Mouse (Mus musculus): ENCODE data around the gene Lrrc71. TPM values are rescaled to one million over a fixed set of nuclear protein-coding genes. Genes with fewer than 3 reads are reported as not detected.
A peak's percentile ranks its signal among the peaks of the same experiment; 100 is the strongest.

Gene Lrrc71
- polyA plus RNA-seq, 1 experiment from 2014 or later = 0.71 TPM

DNA sequence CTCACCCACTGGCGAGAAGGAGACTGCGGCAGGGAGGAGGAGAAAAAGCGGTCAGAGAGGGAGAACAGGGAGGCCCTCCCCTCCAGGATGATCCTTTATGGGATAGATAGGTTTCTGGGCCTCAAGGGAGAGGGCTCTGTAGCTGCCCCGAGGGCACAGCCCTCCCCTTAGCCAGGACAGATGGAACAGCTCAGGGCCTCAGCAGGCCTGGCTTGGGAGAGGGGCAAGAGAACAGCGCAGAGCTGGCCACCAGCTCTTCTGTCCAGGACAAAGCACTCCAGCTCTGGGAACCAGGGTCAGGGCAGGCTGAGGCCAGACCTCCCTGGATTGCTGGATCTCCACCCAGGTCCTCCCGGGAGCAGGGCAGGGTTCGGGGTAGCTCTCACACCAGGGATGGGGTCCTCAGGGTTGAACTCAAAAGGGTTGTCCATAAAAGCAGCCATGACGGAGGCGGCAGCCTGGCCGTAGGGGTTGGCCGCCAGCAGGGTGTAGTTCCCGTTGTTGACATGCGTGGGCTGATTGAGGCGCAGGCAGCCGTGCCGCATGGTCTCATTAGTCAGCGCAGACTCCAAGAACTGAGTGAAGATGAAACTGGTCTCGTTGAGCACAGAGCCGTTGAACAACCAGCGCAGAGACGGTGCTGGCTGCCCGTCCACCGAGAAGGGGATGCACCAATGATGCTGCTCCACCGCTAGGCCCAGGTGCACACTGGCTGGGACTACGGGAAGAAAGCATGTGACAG lies 35.0 kb upstream of the Lrrc71 start:
- Histone ChIP-seq H3K9me3 (replicated peaks; ENCODE audit: control insufficient read depth, low read length) (no peaks in the 10 kb centered on the region), H3K27me3 (ENCODE audit: control insufficient read depth, insufficient read depth, low read length) (peaks cover 25% of the 10 kb centered on the region), H3K4me2 (ENCODE audit: low read depth, low read length) (no peak overlapping the region), H3K9ac (ENCODE audit: low read length) (no peak overlapping the region), H3K27ac (ENCODE audit: low read length) (no peak overlapping the region), H3K4me3 (ENCODE audit: low read length) (no peak overlapping the region), H3K4me1 (ENCODE audit: control insufficient read depth, insufficient read depth, low read length) (peaks cover 11% of the 10 kb centered on the region), H3K36me3 (ENCODE audit: control insufficient read depth, insufficient read depth) (no peaks in the 10 kb centered on the region)
- 81% methylated on average over 25 of the region's 25 CpGs for WGBS
- ATAC-seq (replicated peaks; ENCODE audit: extremely low read depth, insufficient read depth, low FRiP score) = no peak

DNA sequence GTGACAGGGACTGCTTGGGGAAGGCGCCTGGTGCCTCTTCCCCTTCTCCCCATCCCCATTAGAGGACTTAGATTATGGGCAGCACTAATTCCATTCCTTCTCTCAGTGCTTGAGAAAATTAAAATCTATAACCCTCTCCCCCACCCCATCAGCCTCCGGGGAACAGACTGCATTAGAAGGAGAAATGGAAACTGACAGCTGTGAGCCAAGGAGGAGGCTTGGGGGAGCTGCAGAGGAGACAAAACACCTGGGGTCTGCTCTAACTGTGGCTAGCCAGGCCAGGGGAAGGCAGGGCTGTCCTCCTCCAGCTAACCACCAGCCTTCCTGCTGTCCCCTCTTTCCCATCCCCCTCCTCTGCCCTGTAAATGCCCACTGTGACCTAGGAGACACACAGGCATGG lies 30.7 kb upstream of the Lrrc71 start:
- no peak overlapping the region for H3K9ac ChIP-seq (ENCODE audit: low read length)
- H3K27ac ChIP-seq (ENCODE audit: low read length) = no peak overlapping the region
- H3K4me1 ChIP-seq (ENCODE audit: control insufficient read depth, insufficient read depth, low read length) = peaks cover 5% of the 10 kb centered on the region; the same call in 1 of the 2 replicates
- H3K4me2 ChIP-seq (ENCODE audit: low read depth, low read length) = no peak overlapping the region
- H3K4me3 ChIP-seq (ENCODE audit: low read length) = no peak overlapping the region
- H3K27me3 ChIP-seq (ENCODE audit: control insufficient read depth, insufficient read depth, low read length) = peaks cover 56% of the 10 kb centered on the region
- 33% methylated on average over 2 of the region's 2 CpGs for WGBS
- H3K9me3 ChIP-seq (replicated peaks; ENCODE audit: control insufficient read depth, low read length) = no peaks in the 10 kb centered on the region
- H3K36me3 ChIP-seq (ENCODE audit: control insufficient read depth, insufficient read depth) = no peaks in the 10 kb centered on the region
- ATAC-seq (replicated peaks; ENCODE audit: extremely low read depth, insufficient read depth, low FRiP score) = no peak

DNA sequence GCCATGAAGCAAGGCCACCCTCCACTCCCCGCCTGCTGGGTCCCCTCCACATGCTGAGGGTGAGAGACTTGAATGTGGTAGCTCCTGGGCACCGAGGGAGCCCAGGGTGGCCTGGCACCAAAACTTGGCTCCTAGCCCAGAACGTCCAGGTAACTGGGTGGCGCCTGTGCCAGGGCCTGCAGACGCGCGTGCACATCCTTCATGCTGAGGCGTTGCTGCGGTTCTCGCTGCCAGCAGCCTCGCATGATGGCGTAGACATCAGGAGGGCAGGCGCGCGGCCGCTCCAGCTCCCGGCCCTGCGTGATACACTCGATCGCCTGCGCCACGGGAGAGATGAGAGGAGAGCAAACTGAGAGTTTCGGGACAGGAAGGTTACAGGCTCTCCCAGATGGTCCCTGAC lies 29.9 kb upstream of the Lrrc71 start:
- H3K27ac ChIP-seq (ENCODE audit: low read length) = no peak overlapping the region
- no peak overlapping the region for H3K4me3 ChIP-seq (ENCODE audit: low read length)
- H3K9ac ChIP-seq (ENCODE audit: low read length) = no peak overlapping the region

DNA sequence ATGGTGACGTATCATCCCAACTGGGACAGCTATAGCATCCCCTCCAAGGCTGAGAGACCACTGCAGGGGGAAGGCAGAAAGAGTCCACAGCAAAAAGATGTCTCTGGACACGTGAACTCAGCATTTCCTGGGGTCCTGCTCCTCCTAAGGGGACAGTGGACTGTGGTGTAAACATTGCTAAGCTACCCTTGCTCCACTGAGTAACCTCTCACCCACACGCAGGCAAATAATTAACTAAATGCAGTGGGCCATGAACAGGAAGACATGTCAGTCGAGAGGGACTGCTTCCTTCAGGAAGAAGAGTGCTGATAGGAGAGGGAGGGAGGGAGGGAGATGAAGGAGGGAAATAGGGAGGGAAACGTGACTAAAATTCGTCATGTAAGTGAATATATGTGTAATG lies 22.7 kb upstream of the Lrrc71 start:
- no peak overlapping the region for H3K9ac ChIP-seq (ENCODE audit: low read length)
- no peaks in the 10 kb centered on the region for H3K36me3 ChIP-seq (ENCODE audit: control insufficient read depth, insufficient read depth)
- peaks cover 19% of the 10 kb centered on the region; the same call in 1 of the 2 replicates for H3K27me3 ChIP-seq (ENCODE audit: control insufficient read depth, insufficient read depth, low read length)
- no peak overlapping the region for H3K27ac ChIP-seq (ENCODE audit: low read length)
- no peak overlapping the region for H3K4me2 ChIP-seq (ENCODE audit: low read depth, low read length)
- ATAC-seq (replicated peaks; ENCODE audit: extremely low read depth, insufficient read depth, low FRiP score) = no peak
- 38% methylated on average over 6 of the region's 6 CpGs for WGBS
- no peaks in the 10 kb centered on the region for H3K9me3 ChIP-seq (replicated peaks; ENCODE audit: control insufficient read depth, low read length)
- no peak overlapping the region for H3K4me3 ChIP-seq (ENCODE audit: low read length)
- peaks cover 5% of the 10 kb centered on the region; the same call in 1 of the 2 replicates for H3K4me1 ChIP-seq (ENCODE audit: control insufficient read depth, insufficient read depth, low read length)

More for the DNA sequence above, 29.9 kb upstream of the Lrrc71 start:
- no peak for ATAC-seq (replicated peaks; ENCODE audit: extremely low read depth, insufficient read depth, low FRiP score)
- peaks cover 5% of the 10 kb centered on the region; the same call in 1 of the 2 replicates for H3K4me1 ChIP-seq (ENCODE audit: control insufficient read depth, insufficient read depth, low read length)
- no peaks in the 10 kb centered on the region for H3K9me3 ChIP-seq (replicated peaks; ENCODE audit: control insufficient read depth, low read length)
- H3K27me3 ChIP-seq (ENCODE audit: control insufficient read depth, insufficient read depth, low read length) = peaks cover 55% of the 10 kb centered on the region
- 43% methylated on average over 23 of the region's 23 CpGs for WGBS
- no peak overlapping the region for H3K4me2 ChIP-seq (ENCODE audit: low read depth, low read length)
- H3K36me3 ChIP-seq (ENCODE audit: control insufficient read depth, insufficient read depth) = no peaks in the 10 kb centered on the region

DNA sequence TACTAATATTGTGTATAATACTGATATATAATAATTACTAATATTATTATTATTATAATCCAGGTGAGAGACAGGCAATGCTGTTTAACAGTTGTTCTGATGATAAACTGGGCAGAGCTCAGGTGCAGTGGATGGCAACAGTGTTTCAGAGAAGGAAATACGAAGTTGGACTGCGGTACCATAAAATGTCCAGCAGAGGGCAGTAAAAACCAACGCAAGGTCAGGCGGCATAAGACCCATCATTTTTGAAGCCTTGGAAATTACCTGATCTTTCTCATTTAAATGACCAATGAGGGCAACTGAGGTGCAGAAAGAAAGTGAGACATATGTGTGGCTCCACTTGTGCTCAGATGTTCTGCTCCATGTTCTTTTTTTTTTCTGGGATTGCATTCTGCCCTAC lies 21.9 kb upstream of the Lrrc71 start:
- no peaks in the 10 kb centered on the region for H3K9me3 ChIP-seq (replicated peaks; ENCODE audit: control insufficient read depth, low read length)
- no peak overlapping the region for H3K27ac ChIP-seq (ENCODE audit: low read length)
- H3K27me3 ChIP-seq (ENCODE audit: control insufficient read depth, insufficient read depth, low read length) = peaks cover 11% of the 10 kb centered on the region; the same call in 1 of the 2 replicates
- H3K4me3 ChIP-seq (ENCODE audit: low read length) = no peak overlapping the region
- no peak for ATAC-seq (replicated peaks; ENCODE audit: extremely low read depth, insufficient read depth, low FRiP score)
- no peaks in the 10 kb centered on the region for H3K36me3 ChIP-seq (ENCODE audit: control insufficient read depth, insufficient read depth)
- peaks cover 7% of the 10 kb centered on the region; the same call in 1 of the 2 replicates for H3K4me1 ChIP-seq (ENCODE audit: control insufficient read depth, insufficient read depth, low read length)
- 1% methylated on average over 4 of the region's 4 CpGs for whole genome bisulfite sequencing
- no peak overlapping the region for H3K9ac ChIP-seq (ENCODE audit: low read length)
- no peak overlapping the region for H3K4me2 ChIP-seq (ENCODE audit: low read depth, low read length)

DNA sequence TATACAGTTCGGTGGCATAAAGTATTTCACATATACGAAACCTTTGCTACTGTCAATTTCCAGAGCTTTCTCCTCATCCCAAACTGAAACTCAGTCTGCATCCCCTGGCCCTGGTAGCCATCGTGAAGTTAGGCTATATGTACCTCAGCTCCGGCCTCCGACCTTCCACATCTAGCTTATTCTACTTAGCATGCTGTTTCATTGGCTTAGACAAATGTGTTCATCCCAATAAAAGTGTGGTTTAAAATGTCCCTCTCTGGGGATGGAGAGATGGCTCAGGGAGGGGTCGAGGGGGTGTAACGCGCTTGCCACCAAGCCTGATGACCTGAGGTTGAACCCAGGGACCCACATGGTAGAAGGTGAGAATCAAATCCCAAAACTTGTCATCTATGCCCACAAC lies 21.1 kb upstream of the Lrrc71 start:
- Histone ChIP-seq H3K4me1 (ENCODE audit: control insufficient read depth, insufficient read depth, low read length) (peaks cover 14% of the 10 kb centered on the region), H3K4me3 (ENCODE audit: low read length) (no peak overlapping the region), H3K27me3 (ENCODE audit: control insufficient read depth, insufficient read depth, low read length) (0 out of 2 replicates have a peak, but pooled peaks cover 7% of the 10 kb centered on the region), H3K9ac (ENCODE audit: low read length) (no peak overlapping the region), H3K36me3 (ENCODE audit: control insufficient read depth, insufficient read depth) (no peaks in the 10 kb centered on the region), H3K27ac (ENCODE audit: low read length) (no peak overlapping the region), H3K9me3 (replicated peaks; ENCODE audit: control insufficient read depth, low read length) (no peaks in the 10 kb centered on the region), H3K4me2 (ENCODE audit: low read depth, low read length) (no peak overlapping the region)
- no peak for ATAC-seq (replicated peaks; ENCODE audit: extremely low read depth, insufficient read depth, low FRiP score)
- WGBS = 75% methylated on average over 8 of the region's 8 CpGs

DNA sequence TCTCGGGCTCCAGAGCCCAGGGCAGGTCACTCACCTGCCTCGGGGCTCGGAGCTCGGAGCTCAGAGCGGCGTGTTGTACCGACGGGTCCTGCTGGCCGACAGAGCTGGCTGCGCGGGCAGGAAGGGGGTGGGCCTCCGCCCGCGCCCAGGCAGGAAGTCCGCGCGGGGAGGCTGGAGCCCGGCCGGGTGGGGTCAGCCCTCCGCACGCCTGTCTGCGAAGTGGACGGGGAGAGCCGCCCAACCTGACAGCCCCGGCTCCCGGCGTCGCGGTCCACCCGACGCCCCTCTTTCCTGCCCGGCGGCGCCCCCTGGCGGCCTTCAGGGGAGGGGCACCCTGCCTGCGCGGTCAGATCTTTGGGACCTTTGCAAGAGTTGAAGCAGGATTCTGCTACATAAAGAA lies 20.4 kb upstream of the Lrrc71 start:
- peak; percentile 82 for ATAC-seq (replicated peaks; ENCODE audit: extremely low read depth, insufficient read depth, low FRiP score)
- Histone ChIP-seq H3K9ac (ENCODE audit: low read length) (peak overlapping the region; percentile 65), H3K4me3 (ENCODE audit: low read length) (peak overlapping the region; percentile 59), H3K27me3 (ENCODE audit: control insufficient read depth, insufficient read depth, low read length) (0 out of 2 replicates have a peak, but pooled peaks cover 4% of the 10 kb centered on the region), H3K9me3 (replicated peaks; ENCODE audit: control insufficient read depth, low read length) (no peaks in the 10 kb centered on the region), H3K27ac (ENCODE audit: low read length) (peak overlapping the region; percentile 64), H3K4me2 (ENCODE audit: low read depth, low read length) (peak overlapping the region; percentile 67), H3K4me1 (ENCODE audit: control insufficient read depth, insufficient read depth, low read length) (peaks cover 20% of the 10 kb centered on the region), H3K36me3 (ENCODE audit: control insufficient read depth, insufficient read depth) (no peaks in the 10 kb centered on the region)
- under 1% methylated on average over 36 of the region's 37 CpGs for WGBS

DNA sequence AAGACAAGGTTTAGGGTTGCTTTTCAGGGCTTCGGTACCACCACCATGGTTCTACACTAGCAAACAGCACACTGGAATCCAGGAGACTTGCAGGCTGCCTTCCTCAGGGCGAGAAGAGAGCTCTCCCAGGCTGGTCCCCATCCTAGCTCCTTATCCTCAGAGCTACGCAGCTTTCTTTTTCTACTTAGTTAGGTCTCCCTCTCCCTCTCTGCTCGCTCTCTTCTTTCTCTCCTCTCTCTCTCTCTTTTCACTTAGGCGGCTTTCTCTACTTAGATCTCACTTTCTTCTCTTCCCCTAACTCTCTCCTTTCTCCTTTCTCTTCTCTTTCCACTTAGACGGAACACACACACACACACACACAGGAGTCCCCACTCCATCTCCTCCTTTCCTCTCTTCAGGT lies 20.0 kb upstream of the Lrrc71 start:
- ATAC-seq (replicated peaks; ENCODE audit: extremely low read depth, insufficient read depth, low FRiP score) = no peak
- Histone ChIP-seq H3K27me3 (ENCODE audit: control insufficient read depth, insufficient read depth, low read length) (0 out of 2 replicates have a peak, but pooled peaks cover 4% of the 10 kb centered on the region), H3K4me3 (ENCODE audit: low read length) (peak overlapping the region; percentile 59), H3K27ac (ENCODE audit: low read length) (peak overlapping the region; percentile 64), H3K4me2 (ENCODE audit: low read depth, low read length) (peak overlapping the region; percentile 67), H3K9me3 (replicated peaks; ENCODE audit: control insufficient read depth, low read length) (no peaks in the 10 kb centered on the region), H3K4me1 (ENCODE audit: control insufficient read depth, insufficient read depth, low read length) (peaks cover 23% of the 10 kb centered on the region), H3K36me3 (ENCODE audit: control insufficient read depth, insufficient read depth) (no peaks in the 10 kb centered on the region), H3K9ac (ENCODE audit: low read length) (peak overlapping the region; percentile 65)
- WGBS = 31% methylated on average over 6 of the region's 6 CpGs

DNA sequence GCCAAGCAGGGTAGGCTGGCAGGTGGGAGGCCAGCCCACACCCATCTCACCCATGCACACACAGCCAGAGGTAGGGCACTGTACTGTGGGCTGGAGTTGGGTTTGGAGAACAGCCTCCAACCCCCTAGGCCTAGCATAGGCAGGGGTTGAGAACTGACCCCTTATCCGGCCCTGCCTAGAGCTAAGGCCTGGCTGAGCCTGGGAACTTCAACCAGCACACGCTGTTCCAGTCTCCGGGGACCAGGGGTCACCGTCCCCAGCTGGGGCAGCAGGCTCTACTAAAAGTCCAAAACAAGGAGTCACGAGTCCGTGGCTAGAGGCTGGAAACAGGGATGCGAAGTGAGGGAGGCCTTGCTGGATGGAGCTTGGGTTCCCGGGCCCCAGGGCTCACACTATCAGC lies 19.3 kb upstream of the Lrrc71 start:
- H3K4me1 ChIP-seq (ENCODE audit: control insufficient read depth, insufficient read depth, low read length) = peaks cover 27% of the 10 kb centered on the region
- peak overlapping the region; percentile 65 for H3K9ac ChIP-seq (ENCODE audit: low read length)
- peak overlapping the region; percentile 59 for H3K4me3 ChIP-seq (ENCODE audit: low read length)
- H3K36me3 ChIP-seq (ENCODE audit: control insufficient read depth, insufficient read depth) = no peaks in the 10 kb centered on the region
- peak overlapping the region; percentile 64 for H3K27ac ChIP-seq (ENCODE audit: low read length)
- H3K4me2 ChIP-seq (ENCODE audit: low read depth, low read length) = peak overlapping the region; percentile 67
- ATAC-seq (replicated peaks; ENCODE audit: extremely low read depth, insufficient read depth, low FRiP score) = no peak
- 62% methylated on average over 8 of the region's 8 CpGs for WGBS
- 0 out of 2 replicates have a peak, but pooled peaks cover 4% of the 10 kb centered on the region for H3K27me3 ChIP-seq (ENCODE audit: control insufficient read depth, insufficient read depth, low read length)
- H3K9me3 ChIP-seq (replicated peaks; ENCODE audit: control insufficient read depth, low read length) = no peaks in the 10 kb centered on the region
